Mouse (Mus musculus) testis, postnatal 10 days (tissue): Measurements from ENCODE around the gene Rfesd.

Experiments
- DNase-seq: peaks from one replicate; pipeline ENCODE4 v3.0.0; 2021; ENCODE audit warnings: low spot score

Gene Rfesd

GRCm38 (mm10) chr13:75976649-75977048 lies 41.9 kb downstream of the Rfesd start:
- no peak for DNase-seq

GRCm38 (mm10) chr13:75976218-75976617 lies 42.3 kb downstream of the Rfesd start:
- DNase-seq: no peak

GRCm38 (mm10) chr13:75975629-75976028 lies 42.9 kb downstream of the Rfesd start:
- DNase-seq: no peak

- no peak for DNase-seq
Observed at GRCm38 (mm10) chr13:75974481-75974880, 44.0 kb downstream of the Rfesd start.

GRCm38 (mm10) chr13:75966850-75967249 lies 51.7 kb downstream of the Rfesd start, which contains the start of gene Spata9:
TSS of gene Spata9 (plus strand) at chr13:75967150.
- no peak for DNase-seq

GRCm38 (mm10) chr13:75955357-75955992 lies 63.0 kb downstream of the Rfesd start:
- no peak for DNase-seq
